Mouse (Mus musculus) hindbrain, embryonic 14.5 days (tissue): ENCODE measurements at regions not wholly inside any gene's neighbourhood (a gene's known extent, or its start where the extent isn't known, plus 50 kb on each side); places are given as distances from the start of the nearest gene placed in this dataset.

ENCODE experiments used
- ATAC-seq: fragments of 200-750 bp; cut with Nextera tagmentation; 2 replicates; pipeline ENCODE4 v1.8.0; 2017; ENCODE audit warnings: moderate number of reproducible peaks, mild to moderate bottlenecking, moderate TSS enrichment, moderate library complexity; ENCODE audit not compliant: low FRiP score
- DNase-seq: peaks from one replicate; pipeline ENCODE4 v3.0.0-alpha.2; 2015; ENCODE audit warnings: low spot score
- H3K27ac ChIP-seq: fragments of 300-500 bp; sonication (generic); 2 replicates; pipeline ENCODE4 v1.5.1; 2014; ENCODE audit warnings: mild to moderate bottlenecking, moderate library complexity
- H3K27me3 ChIP-seq: fragments of 300-500 bp; sonication (generic); 2 replicates; pipeline ENCODE4 v1.6.1; 2014; ENCODE audit warnings: mild to moderate bottlenecking, low read length, mixed read lengths; ENCODE audit not compliant: control insufficient read depth, insufficient read depth
- H3K36me3 ChIP-seq: fragments of 300-500 bp; sonication (generic); replicated peaks from 2 replicates; pipeline ENCODE4 v1.6.1; 2014; ENCODE audit not compliant: control insufficient read depth, insufficient read depth
- H3K4me1 ChIP-seq: fragments of 300-500 bp; sonication (generic); replicated peaks from 2 replicates; pipeline ENCODE4 v1.6.1; 2014; ENCODE audit warnings: antibody characterized with exemption, low read length, mixed read lengths; ENCODE audit not compliant: control insufficient read depth, insufficient read depth
- H3K4me2 ChIP-seq: fragments of 300-500 bp; sonication (generic); replicated peaks from 2 replicates; pipeline ENCODE4 v1.6.1; 2014; ENCODE audit warnings: mild to moderate bottlenecking, moderate library complexity
- H3K4me3 ChIP-seq: fragments of 300-500 bp; sonication (generic); replicated peaks from 2 replicates; pipeline ENCODE4 v1.5.1; 2014; ENCODE audit warnings: mild to moderate bottlenecking, low read length
- H3K9ac ChIP-seq: fragments of 300-500 bp; sonication (generic); 2 replicates; pipeline ENCODE4 v1.6.1; 2014
- H3K9me3 ChIP-seq: fragments of 300-500 bp; sonication (generic); 2 replicates; pipeline ENCODE4 v1.6.1; 2016; ENCODE audit warnings: low read length; ENCODE audit not compliant: control insufficient read depth
- WGBS: fragments of 180-500 bp; shearing (Covaris S2); extraction: QIAGEN DNeasy Blood & Tissue Kit; methylation state at CpG from one replicate; pipeline ENCODE4 v1.1.7; 2014; 5-methylcytosine and 5-hydroxymethylcytosine counted together

DNA sequence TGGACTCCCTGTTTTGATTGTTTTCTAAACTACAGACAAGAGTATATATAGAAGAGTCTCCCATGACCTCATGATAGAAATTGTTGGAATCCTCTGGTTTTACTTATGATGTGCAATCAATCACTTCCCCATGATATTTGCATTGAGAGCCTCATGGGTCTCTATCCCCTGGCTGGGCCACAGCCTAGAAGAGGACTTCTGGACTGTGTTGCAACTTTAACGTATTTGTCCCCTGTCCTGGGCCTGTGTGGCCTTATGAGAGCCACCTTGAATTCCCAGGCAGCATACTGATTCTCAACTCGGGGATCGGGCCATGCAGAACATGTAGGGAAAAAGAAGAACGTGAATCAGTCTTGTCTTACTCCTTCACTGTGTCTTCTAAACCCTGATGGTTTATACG, 676.3 kb upstream of the Cited2 start:
- no peaks in the 10 kb centered on the region for H3K36me3 ChIP-seq
- H3K27me3 ChIP-seq: no peaks in the 10 kb centered on the region
- no peak for DNase-seq
- WGBS: 94% methylated on average over 5 of the region's 5 CpGs
- no peak overlapping the region for H3K4me3 ChIP-seq
- H3K9me3 ChIP-seq: no peaks in the 10 kb centered on the region
- no peak overlapping the region for H3K4me2 ChIP-seq
- no peaks in the 10 kb centered on the region for H3K4me1 ChIP-seq
- H3K27ac ChIP-seq: no peak overlapping the region
- no peak for ATAC-seq
- no peak overlapping the region for H3K9ac ChIP-seq

DNA sequence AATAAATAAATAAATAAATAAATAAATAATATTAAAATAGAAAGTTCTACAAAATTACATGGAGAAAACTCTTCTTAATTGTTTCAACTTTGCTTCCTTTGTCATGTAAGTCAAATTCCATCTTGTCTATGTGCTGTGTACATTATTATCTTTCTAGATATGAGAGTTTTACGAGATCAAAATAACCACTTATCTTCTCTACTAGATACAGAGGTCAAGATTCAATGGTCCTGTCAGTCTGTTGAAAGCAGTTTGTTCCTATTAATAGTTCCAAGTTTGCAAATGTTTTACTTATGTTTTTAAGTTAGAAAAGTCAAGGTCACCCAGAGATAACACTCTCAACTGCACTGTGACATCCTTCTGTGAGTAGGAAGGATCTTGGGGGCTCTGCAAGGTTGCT, 650.1 kb upstream of the Cited2 start:
- H3K4me2 ChIP-seq: no peak overlapping the region
- no peaks in the 10 kb centered on the region for H3K27me3 ChIP-seq
- H3K4me1 ChIP-seq: 0 out of 2 replicates have a peak, but pooled peaks cover 7% of the 10 kb centered on the region
- no peaks in the 10 kb centered on the region for H3K9me3 ChIP-seq
- ATAC-seq (no peak), DNase-seq (no peak)
- no peak overlapping the region for H3K4me3 ChIP-seq
- 95% methylated on average over 1 of the region's 1 CpGs for WGBS
- H3K36me3 ChIP-seq: no peaks in the 10 kb centered on the region
- no peak overlapping the region for H3K27ac ChIP-seq
- no peak overlapping the region for H3K9ac ChIP-seq

DNA sequence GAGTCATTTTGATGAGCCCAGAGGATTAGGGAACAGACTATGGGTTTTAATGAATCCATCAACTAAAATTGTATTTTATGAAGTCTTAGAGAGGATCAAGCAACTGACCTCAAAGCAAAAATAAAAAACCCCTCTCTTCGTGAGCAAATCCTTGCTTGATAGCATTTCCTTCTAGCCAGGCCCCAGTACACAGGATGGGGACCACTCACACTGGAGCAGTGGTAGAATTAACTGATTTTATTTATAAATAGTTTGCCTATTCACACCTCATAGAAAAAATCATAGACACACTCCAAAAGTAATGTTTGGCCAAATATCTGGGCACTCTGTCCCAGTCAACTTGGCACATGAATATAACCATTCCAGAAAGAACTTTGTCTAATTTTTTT, 649.0 kb upstream of the Cited2 start:
- Histone ChIP-seq H3K36me3 (no peaks in the 10 kb centered on the region), H3K9ac (no peak overlapping the region), H3K4me1 (0 out of 2 replicates have a peak, but pooled peaks cover 7% of the 10 kb centered on the region), H3K9me3 (no peaks in the 10 kb centered on the region), H3K4me2 (no peak overlapping the region), H3K27me3 (no peaks in the 10 kb centered on the region), H3K27ac (no peak overlapping the region), H3K4me3 (no peak overlapping the region)
- DNase-seq (no peak), ATAC-seq (no peak)
- 58% methylated on average over 1 of the region's 1 CpGs for WGBS

- H3K27me3 ChIP-seq: no peaks in the 10 kb centered on the region
- no peaks in the 10 kb centered on the region for H3K9me3 ChIP-seq
- DNase-seq: no peak
- no peaks in the 10 kb centered on the region for H3K36me3 ChIP-seq
- no peak for ATAC-seq
- no peak overlapping the region for H3K4me2 ChIP-seq
- H3K4me1 ChIP-seq: 0 out of 2 replicates have a peak, but pooled peaks cover 7% of the 10 kb centered on the region
- H3K9ac ChIP-seq: no peak overlapping the region
- 45% methylated on average over 6 of the region's 6 CpGs for WGBS
- H3K4me3 ChIP-seq: no peak overlapping the region
- no peak overlapping the region for H3K27ac ChIP-seq
Measured at GRCm38 (mm10) chr10:17074402-17075027, 648.5 kb upstream of the Cited2 start.

DNA sequence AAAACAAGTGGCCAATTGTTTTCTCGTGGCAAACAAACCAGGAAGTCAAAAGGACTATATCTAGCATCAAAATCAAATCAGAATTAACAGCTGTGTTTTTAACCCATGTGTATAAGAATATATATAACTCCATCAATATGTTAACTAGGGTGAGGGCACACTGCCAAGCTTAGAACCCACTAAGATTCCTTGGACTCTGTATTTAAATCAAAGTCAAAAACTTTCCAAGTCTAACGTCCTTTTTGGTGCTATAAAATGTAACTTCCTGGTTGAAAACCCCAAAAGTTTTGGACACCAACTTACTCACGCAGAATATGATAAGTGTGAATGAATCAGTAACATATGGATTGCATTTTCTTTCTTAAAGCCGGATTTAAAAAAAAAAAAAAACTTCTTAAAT, 647.9 kb upstream of the Cited2 start:
- Histone ChIP-seq H3K4me3 (no peak overlapping the region), H3K36me3 (no peaks in the 10 kb centered on the region), H3K9ac (no peak overlapping the region), H3K4me2 (no peak overlapping the region), H3K27ac (no peak overlapping the region), H3K4me1 (0 out of 2 replicates have a peak, but pooled peaks cover 7% of the 10 kb centered on the region), H3K9me3 (no peaks in the 10 kb centered on the region), H3K27me3 (no peaks in the 10 kb centered on the region)
- DNase-seq (no peak), ATAC-seq (no peak)
- WGBS: 75% methylated on average over 4 of the region's 4 CpGs

GRCm38 (mm10) chr10:17075576-17075975, 647.4 kb upstream of the Cited2 start:
- Histone ChIP-seq H3K27ac (no peak overlapping the region), H3K9me3 (no peaks in the 10 kb centered on the region), H3K9ac (no peak overlapping the region), H3K4me1 (0 out of 2 replicates have a peak, but pooled peaks cover 7% of the 10 kb centered on the region), H3K4me2 (no peak overlapping the region), H3K36me3 (no peaks in the 10 kb centered on the region), H3K27me3 (no peaks in the 10 kb centered on the region), H3K4me3 (no peak overlapping the region)
- WGBS: 38% methylated on average over 2 of the region's 2 CpGs
- ATAC-seq: no peak
- no peak for DNase-seq

DNA sequence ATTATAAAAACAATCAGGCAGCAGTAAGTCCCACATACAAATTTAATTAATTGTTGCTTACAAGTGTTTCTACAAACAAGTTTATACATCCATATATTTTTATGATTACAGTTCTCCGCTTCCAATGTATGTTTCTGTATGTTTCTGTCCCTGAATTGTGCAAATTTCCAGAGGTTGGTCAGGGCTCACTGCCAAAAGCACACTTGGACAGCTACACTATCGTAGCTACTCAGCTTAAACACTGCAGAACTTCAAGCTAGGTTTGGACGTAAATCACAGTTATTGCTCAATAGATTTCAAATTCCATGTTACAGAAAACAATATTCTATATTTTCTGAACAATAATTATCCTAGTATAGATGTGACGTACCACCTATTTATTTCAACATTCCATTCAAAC, 646.8 kb upstream of the Cited2 start:
- Histone ChIP-seq H3K9me3 (no peaks in the 10 kb centered on the region), H3K9ac (no peak overlapping the region), H3K4me2 (no peak overlapping the region), H3K27ac (no peak overlapping the region), H3K36me3 (no peaks in the 10 kb centered on the region), H3K4me3 (no peak overlapping the region), H3K4me1 (0 out of 2 replicates have a peak, but pooled peaks cover 7% of the 10 kb centered on the region), H3K27me3 (no peaks in the 10 kb centered on the region)
- ATAC-seq (no peak), DNase-seq (no peak)
- 79% methylated on average over 4 of the region's 4 CpGs for WGBS

DNA sequence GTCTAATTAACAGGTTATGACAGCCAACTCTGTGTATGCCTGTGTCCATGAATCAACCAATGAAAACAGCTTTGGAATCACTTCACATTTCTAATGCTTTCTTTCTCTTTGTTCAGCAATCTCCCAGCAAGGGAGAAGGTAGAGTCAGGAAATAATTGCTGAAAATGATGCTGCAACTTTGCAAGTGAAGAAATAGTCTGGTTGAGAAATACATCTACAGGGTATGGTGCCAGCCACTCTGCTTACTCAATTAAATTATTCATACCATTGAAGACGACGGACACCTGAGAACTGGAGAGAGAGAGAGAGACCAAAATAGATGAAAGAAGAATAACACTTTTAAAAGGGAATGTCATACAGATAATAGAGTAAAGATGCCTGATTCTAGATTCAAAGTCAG, 645.4 kb upstream of the Cited2 start:
- Histone ChIP-seq H3K27me3 (no peaks in the 10 kb centered on the region), H3K36me3 (no peaks in the 10 kb centered on the region), H3K4me3 (no peak overlapping the region), H3K4me2 (no peak overlapping the region), H3K9ac (no peak overlapping the region), H3K4me1 (0 out of 2 replicates have a peak, but pooled peaks cover 7% of the 10 kb centered on the region), H3K27ac (no peak overlapping the region), H3K9me3 (no peaks in the 10 kb centered on the region)
- DNase-seq (no peak), ATAC-seq (no peak)
- WGBS: 84% methylated on average over 2 of the region's 2 CpGs

DNA sequence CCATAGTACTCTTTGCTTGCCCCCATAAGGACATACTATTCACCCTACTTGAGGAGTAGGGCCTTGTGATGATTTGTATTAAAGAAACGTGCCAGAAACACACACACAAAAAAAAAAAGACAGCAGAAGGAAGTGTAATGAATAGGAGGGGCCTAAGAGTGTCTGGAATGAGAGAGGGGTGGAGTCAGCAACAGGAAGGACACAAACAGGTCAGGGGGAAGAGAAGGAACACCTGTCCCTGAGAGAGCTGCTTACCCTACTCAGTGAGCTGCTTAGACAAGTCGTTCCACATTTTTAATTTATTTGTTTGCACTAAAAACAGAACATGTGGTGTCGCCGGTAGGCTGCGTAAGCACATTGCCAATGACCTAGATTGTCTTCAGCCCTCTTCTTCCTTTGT, 642.2 kb upstream of the Cited2 start:
- Histone ChIP-seq H3K4me3 (no peak overlapping the region), H3K4me2 (no peak overlapping the region), H3K36me3 (no peaks in the 10 kb centered on the region), H3K4me1 (no peaks in the 10 kb centered on the region), H3K9me3 (no peaks in the 10 kb centered on the region), H3K27ac (no peak overlapping the region), H3K9ac (no peak overlapping the region), H3K27me3 (no peaks in the 10 kb centered on the region)
- WGBS: 81% methylated on average over 5 of the region's 5 CpGs
- DNase-seq (no peak), ATAC-seq (no peak)

GRCm38 (mm10) chr10:17082926-17083325, 640.1 kb upstream of the Cited2 start:
- 92% methylated on average over 4 of the region's 4 CpGs for WGBS
- ATAC-seq (no peak), DNase-seq (no peak)
- no peaks in the 10 kb centered on the region for H3K27me3 ChIP-seq
- no peak overlapping the region for H3K27ac ChIP-seq
- H3K4me3 ChIP-seq: no peak overlapping the region
- H3K4me2 ChIP-seq: no peak overlapping the region
- no peaks in the 10 kb centered on the region for H3K36me3 ChIP-seq
- no peak overlapping the region for H3K9ac ChIP-seq
- H3K9me3 ChIP-seq: no peaks in the 10 kb centered on the region
- H3K4me1 ChIP-seq: no peaks in the 10 kb centered on the region
